Mouse (Mus musculus) induced T-regulatory cell, adult 2 months (primary cell): ENCODE measurements around the gene Gm44511.
A peak's percentile ranks its signal among the peaks of the same experiment; 100 is the strongest.
"Not testable (repeated sequence)": the region's sequence is repeated elsewhere in the genome, so short reads cannot be mapped to it uniquely, and the experiment has no call there.

ENCODE experiments used
- DNase-seq: peaks from one replicate; pipeline ENCODE4 v3.0.0-alpha.2; 2012; ENCODE audit warnings: low read depth

Gene Gm44511

DNA sequence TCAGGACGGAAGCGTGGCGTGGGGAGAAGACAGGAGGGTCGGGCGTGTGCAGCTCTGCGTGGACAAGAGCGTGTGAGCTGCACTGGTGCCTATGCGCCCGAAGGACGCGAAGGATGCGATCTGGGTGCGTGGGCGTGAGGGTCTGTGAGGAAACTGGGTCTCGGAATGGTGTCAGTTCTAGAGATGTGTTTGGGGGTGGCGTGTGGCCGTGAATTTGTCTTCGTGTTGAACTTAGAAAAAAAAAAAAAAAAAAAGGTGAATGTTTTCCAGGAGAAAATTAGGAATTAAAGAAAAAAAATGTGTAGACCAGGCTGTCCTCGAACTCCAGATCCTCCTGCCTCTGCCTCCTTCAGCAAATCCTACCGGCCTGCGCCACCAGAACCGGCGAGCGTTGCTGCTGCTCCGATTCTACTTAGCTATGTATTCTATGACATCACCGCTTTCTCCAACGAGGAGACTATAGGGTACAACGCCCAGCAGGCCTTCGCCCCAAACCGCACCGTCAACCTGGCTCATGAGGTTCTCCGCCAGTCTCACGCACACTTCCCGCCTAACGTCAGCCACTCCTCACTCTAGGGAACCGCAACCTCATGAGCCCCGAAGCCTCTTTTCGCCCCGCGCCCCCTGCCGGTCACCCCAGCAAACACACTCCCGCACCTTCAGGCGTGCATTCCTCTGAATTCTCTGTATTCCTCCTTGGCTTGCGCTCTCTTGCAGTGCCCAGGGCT, 65.5 kb downstream of the Gm44511 start:
- DNase-seq = peak; percentile 93

- peak; percentile 93 for DNase-seq
Observed at GRCm38 (mm10) chr6:128760016-128760415, 66.1 kb downstream of the Gm44511 start.

- DNase-seq = no peak
Observed at GRCm38 (mm10) chr6:128759221-128759950, 66.7 kb downstream of the Gm44511 start.

GRCm38 (mm10) chr6:128755402-128755763, 70.7 kb downstream of the Gm44511 start:
- DNase-seq = not testable (repeated sequence)

DNA sequence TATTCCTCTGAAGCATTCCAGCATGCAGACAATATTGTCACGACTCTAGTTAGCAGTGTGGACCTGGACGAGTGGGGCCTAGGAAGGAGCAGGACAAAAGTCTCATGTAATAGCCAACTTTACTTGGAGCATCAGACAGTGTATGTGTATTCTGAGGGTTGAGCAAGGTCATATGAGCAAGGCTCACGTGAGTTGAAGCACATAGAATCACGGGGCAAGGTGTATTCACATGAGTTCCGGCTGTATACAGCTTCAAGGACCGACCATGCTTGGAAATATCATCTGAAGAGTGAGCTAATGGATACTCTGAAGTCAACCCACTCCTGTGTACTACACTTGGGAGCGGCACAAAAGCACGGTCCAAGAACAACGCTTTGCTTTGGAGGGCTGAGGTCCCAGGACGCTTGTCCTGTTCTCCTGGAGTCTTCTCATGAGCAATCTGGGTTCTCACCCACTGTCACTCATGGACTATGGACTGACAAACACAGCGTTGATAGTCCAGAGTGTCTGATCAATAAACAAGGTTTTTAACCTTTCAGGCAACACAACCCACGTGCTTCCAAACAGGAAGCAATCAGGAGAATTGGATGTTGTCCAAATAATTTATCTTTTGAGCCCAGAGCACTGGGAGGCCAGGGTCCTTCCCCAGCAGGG, 71.2 kb downstream of the Gm44511 start:
- DNase-seq = not testable (repeated sequence)

- not testable (repeated sequence) for DNase-seq
Observed at GRCm38 (mm10) chr6:128754265-128754664, 71.8 kb downstream of the Gm44511 start.

DNA sequence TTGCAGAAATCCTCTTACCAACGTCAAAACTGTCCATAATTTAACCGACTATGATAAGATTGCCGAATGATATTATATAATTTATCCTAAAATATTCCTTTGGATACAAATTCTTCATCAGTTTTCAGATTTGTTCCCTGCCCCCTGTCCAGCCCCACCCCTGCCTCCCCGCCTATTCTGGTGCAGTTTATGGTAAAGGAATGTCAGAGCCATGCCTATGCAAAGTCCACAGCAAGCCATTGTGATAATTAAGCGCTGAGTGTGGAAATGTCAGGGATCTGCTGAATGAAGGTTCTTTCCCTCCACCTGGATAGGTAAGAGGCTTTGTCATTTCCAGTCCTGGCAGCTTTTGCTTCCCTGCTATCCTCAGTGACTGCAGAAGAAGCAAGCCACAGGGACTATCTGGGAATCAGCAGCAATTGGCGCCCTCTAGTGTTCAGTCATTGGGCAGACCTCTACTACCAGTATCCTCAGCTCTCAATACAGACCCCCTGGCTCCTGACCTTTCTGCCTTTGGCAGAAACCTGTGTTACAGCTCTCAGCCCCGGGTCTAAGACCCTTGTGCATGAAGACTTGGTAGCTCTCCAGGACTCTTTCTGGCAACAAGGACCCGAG, 72.4 kb downstream of the Gm44511 start:
- DNase-seq = peak; percentile 76

GRCm38 (mm10) chr6:128747006-128747405, 79.1 kb downstream of the Gm44511 start:
- DNase-seq = not testable (repeated sequence)

DNA sequence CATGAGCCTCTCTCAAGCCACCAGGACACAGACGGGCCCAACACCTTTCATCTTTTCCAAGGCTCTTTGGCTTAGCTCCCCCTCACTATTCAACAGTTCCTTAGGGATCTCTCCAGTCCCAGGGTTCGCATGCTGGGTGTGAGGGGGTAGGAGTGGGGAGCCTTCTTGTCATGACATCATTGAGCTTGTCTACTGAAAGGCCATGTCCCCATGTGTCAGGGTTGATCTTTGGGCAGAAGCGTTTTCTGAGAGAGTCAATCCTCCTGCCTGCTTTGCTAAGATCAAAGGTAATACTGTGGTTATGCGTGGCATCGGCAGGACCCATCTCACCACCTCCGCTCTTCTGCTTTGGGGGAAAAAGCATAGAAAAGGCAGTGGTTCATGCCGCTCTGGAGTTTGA, 88.7 kb downstream of the Gm44511 start:
- DNase-seq = no peak

GRCm38 (mm10) chr6:128736100-128736499, 90.0 kb downstream of the Gm44511 start:
- DNase-seq = peak; percentile 46

DNA sequence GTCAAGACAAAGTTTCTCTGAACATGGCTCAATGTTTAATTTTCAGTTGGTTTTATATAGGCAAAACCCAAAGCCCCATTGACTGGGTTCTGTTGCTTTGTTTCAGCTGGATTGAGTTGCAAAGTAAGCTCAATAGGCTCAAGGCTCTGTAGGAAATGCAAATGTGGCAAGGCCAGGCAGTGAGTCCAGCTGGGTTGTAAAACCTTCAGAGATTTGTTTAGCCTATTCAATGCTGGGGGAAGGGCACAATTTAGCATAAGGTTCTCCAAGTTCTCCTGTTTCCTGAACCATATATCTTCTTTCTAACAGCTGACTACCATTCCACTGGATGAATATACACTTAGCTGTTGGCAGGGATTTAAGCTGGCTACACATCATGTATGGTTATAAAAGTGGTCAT, 91.2 kb downstream of the Gm44511 start:
- DNase-seq = no peak

- DNase-seq = no peak
Observed at GRCm38 (mm10) chr6:128733908-128734679, 92.0 kb downstream of the Gm44511 start.

- no peak for DNase-seq
Observed at GRCm38 (mm10) chr6:128732032-128732431, 94.1 kb downstream of the Gm44511 start.
